Mouse (Mus musculus): Measurements from ENCODE around the gene Fchsd2. TPM values are rescaled to one million over a fixed set of nuclear protein-coding genes. Genes with fewer than 3 reads are reported as not detected.
A peak's percentile ranks its signal among the peaks of the same experiment; 100 is the strongest.

Fchsd2 gene
- polyA plus RNA-seq, 1 experiment, result 54.0 TPM

- TF ChIP-seq POLR2A (IDR thresholded peaks at IDR 0.05; ENCODE audit: borderline replicate concordance, extremely low read depth, insufficient read depth, insufficient read length, poor library complexity, severe bottlenecking) (no peak), CTCF (IDR thresholded peaks at IDR 0.05; ENCODE audit: borderline replicate concordance, extremely low read depth, insufficient read depth, insufficient read length) (no peak)
- no peak for DNase-seq (ENCODE audit: low read depth)
Observed at GRCm38 (mm10) chr7:101267457-101268259, 175.0 kb downstream of the Fchsd2 start.

GRCm38 (mm10) chr7:101271602-101272001, 178.9 kb downstream of the Fchsd2 start:
- TF ChIP-seq POLR2A (IDR thresholded peaks at IDR 0.05; ENCODE audit: borderline replicate concordance, extremely low read depth, insufficient read depth, insufficient read length, poor library complexity, severe bottlenecking), result no peak
- peak; percentile 22; the same call in 1 of the 2 replicates for TF ChIP-seq CTCF (IDR thresholded peaks at IDR 0.05; ENCODE audit: borderline replicate concordance, extremely low read depth, insufficient read depth, insufficient read length)
- DNase-seq (ENCODE audit: low read depth), result peak; percentile 30

DNA sequence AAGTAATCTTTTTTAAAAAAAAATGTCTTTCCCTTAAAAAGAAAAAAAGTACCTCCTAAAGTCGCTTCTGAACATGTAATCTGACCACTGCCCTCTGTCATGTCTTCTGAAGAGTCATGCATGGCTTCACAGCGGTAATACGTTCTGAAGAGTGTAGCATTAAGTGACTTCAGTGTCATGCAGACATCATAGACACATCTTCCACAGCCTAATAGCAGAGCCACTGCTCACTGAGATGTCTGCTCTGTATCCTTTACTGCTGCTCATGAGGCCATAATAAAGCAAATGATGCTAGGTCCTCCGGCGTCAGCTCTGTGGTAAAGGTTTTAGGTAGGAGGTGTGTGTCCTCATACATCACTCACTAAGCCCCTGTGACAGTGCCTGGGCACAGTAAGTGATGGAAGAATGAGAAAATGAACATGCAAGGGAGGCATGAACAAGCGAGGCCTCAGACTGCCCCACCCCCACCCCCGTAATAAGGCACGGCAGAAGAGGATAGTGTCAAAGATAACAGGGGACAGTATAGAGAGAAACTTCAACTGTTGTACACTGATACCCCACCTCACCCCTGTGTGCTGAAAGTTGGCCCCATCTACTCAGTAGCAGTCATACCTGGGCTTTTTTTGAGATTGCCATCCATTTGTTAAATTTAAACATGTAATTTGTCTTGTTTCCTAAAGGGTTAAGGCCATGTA, 179.9 kb downstream of the Fchsd2 start:
- no peak for TF ChIP-seq POLR2A (IDR thresholded peaks at IDR 0.05; ENCODE audit: borderline replicate concordance, extremely low read depth, insufficient read depth, insufficient read length, poor library complexity, severe bottlenecking)
- TF ChIP-seq CTCF (IDR thresholded peaks at IDR 0.05; ENCODE audit: borderline replicate concordance, extremely low read depth, insufficient read depth, insufficient read length), result no peak
- DNase-seq (ENCODE audit: low read depth), result no peak

GRCm38 (mm10) chr7:101282721-101283120, 190.1 kb downstream of the Fchsd2 start:
- DNase-seq (ENCODE audit: low read depth), result no peak

GRCm38 (mm10) chr7:101284504-101284903, 191.8 kb downstream of the Fchsd2 start:
- DNase-seq (ENCODE audit: low read depth), result no peak
- TF ChIP-seq CTCF (IDR thresholded peaks at IDR 0.05; ENCODE audit: borderline replicate concordance, extremely low read depth, insufficient read depth, insufficient read length) (no peak), POLR2A (IDR thresholded peaks at IDR 0.05; ENCODE audit: borderline replicate concordance, extremely low read depth, insufficient read depth, insufficient read length, poor library complexity, severe bottlenecking) (no peak)

More at GRCm38 (mm10) chr7:101282721-101283120, 190.1 kb downstream of the Fchsd2 start:
- TF ChIP-seq CTCF (IDR thresholded peaks at IDR 0.05; ENCODE audit: borderline replicate concordance, extremely low read depth, insufficient read depth, insufficient read length) (no peak), POLR2A (IDR thresholded peaks at IDR 0.05; ENCODE audit: borderline replicate concordance, extremely low read depth, insufficient read depth, insufficient read length, poor library complexity, severe bottlenecking) (no peak)

- DNase-seq (ENCODE audit: low read depth), result no peak
- TF ChIP-seq POLR2A (IDR thresholded peaks at IDR 0.05; ENCODE audit: borderline replicate concordance, extremely low read depth, insufficient read depth, insufficient read length, poor library complexity, severe bottlenecking), result no peak
- TF ChIP-seq CTCF (IDR thresholded peaks at IDR 0.05; ENCODE audit: borderline replicate concordance, extremely low read depth, insufficient read depth, insufficient read length), result no peak
Observed at GRCm38 (mm10) chr7:101286891-101287290, 194.2 kb downstream of the Fchsd2 start.

GRCm38 (mm10) chr7:101287820-101288219, 195.2 kb downstream of the Fchsd2 start:
- TF ChIP-seq POLR2A (IDR thresholded peaks at IDR 0.05; ENCODE audit: borderline replicate concordance, extremely low read depth, insufficient read depth, insufficient read length, poor library complexity, severe bottlenecking) (no peak), CTCF (IDR thresholded peaks at IDR 0.05; ENCODE audit: borderline replicate concordance, extremely low read depth, insufficient read depth, insufficient read length) (no peak)
- DNase-seq (ENCODE audit: low read depth), result no peak

DNA sequence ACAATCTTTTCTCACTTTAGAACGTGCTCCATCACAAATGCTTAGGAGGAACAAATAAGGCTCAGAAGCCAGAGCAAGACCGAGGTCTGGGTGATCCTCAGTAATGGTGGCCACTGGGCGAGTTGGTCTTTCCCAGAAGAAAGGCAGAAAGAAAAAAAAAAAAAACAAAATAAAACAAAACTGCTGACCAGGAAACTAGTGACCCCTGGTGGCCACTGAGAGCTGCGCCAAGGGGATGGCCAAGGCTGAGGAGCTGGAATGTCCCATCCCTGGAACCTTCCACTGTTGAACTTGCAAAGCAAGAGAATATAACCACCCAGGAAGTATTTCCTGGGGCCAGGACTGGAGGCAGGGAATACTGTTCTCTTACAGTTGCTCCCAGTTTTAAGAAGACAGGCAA, 195.8 kb downstream of the Fchsd2 start:
- peak; percentile 61 for DNase-seq (ENCODE audit: low read depth)
- TF ChIP-seq CTCF (IDR thresholded peaks at IDR 0.05; ENCODE audit: borderline replicate concordance, extremely low read depth, insufficient read depth, insufficient read length) (peak; percentile 83), POLR2A (IDR thresholded peaks at IDR 0.05; ENCODE audit: borderline replicate concordance, extremely low read depth, insufficient read depth, insufficient read length, poor library complexity, severe bottlenecking) (no peak)

DNA sequence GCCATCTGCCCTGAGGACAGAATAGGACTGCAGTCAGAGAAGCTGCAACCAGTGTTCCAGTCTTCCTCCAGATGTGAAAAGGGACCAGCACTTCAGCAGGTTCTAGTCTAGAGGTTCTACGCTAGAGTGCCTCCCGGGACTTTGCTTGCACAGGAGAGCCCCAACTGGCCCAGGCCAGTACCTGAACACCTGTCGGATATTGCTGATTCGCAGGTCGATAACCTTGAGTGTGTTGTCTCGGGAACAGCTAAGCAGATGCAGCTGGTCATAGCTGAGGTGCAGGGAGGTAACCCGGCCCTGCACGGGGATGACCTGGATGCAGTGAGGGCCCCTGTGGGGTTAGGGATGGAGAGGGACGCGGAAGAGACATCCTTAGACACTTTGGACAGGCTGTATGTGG, 197.7 kb downstream of the Fchsd2 start:
- TF ChIP-seq POLR2A (IDR thresholded peaks at IDR 0.05; ENCODE audit: borderline replicate concordance, extremely low read depth, insufficient read depth, insufficient read length, poor library complexity, severe bottlenecking) (no peak), CTCF (IDR thresholded peaks at IDR 0.05; ENCODE audit: borderline replicate concordance, extremely low read depth, insufficient read depth, insufficient read length) (no peak)
- DNase-seq (ENCODE audit: low read depth), result no peak

- TF ChIP-seq CTCF (IDR thresholded peaks at IDR 0.05; ENCODE audit: borderline replicate concordance, extremely low read depth, insufficient read depth, insufficient read length), result no peak
- TF ChIP-seq POLR2A (IDR thresholded peaks at IDR 0.05; ENCODE audit: borderline replicate concordance, extremely low read depth, insufficient read depth, insufficient read length, poor library complexity, severe bottlenecking), result no peak
- no peak for DNase-seq (ENCODE audit: low read depth)
Observed at GRCm38 (mm10) chr7:101291211-101291610, 198.5 kb downstream of the Fchsd2 start.

DNA sequence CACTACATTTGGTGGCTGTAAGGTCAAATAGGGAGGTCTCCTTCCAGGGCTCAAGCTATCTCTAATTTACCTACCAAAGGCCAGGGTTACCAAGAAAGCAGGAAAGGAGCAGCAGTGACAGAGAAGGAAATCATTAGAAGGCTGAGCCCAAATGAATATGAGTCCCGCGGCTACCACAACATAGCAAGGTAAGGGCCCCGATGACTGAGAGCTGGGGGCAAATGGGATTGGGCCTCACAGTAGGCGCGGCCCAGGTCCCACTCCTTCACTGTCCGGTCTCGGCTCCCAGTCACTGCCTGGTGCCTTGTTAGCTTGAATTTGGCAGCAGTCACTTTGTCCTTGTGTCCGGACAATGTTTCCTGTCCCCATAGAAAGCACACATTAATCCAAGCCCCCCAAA, 199.0 kb downstream of the Fchsd2 start:
- TF ChIP-seq POLR2A (IDR thresholded peaks at IDR 0.05; ENCODE audit: borderline replicate concordance, extremely low read depth, insufficient read depth, insufficient read length, poor library complexity, severe bottlenecking), result no peak
- no peak for TF ChIP-seq CTCF (IDR thresholded peaks at IDR 0.05; ENCODE audit: borderline replicate concordance, extremely low read depth, insufficient read depth, insufficient read length)
- no peak for DNase-seq (ENCODE audit: low read depth)

All from brain, embryonic 14.5 days (tissue).